Mouse (Mus musculus) E14TG2a.4 (cell line): Measurements from ENCODE around the gene Myo3b.

Source experiments
- H3K27me3 ChIP-seq: 2 replicates; pipeline ENCODE4 v1.6.1; 2014; ENCODE audit warnings: low read length, control low read depth; ENCODE audit not compliant: insufficient read depth
- H3K36me3 ChIP-seq: 2 replicates; pipeline ENCODE4 v1.6.1; 2014; ENCODE audit warnings: low read length, control low read depth; ENCODE audit not compliant: insufficient read depth
- H3K4me1 ChIP-seq: replicated peaks from 2 replicates; pipeline ENCODE4 v1.6.1; 2014; ENCODE audit warnings: low read depth, low read length, control low read depth
- H3K4me3 ChIP-seq: replicated peaks from 2 replicates; pipeline ENCODE4 v1.5.1; 2014; ENCODE audit warnings: mild to moderate bottlenecking, low read length
- H3K9me3 ChIP-seq: 2 replicates; pipeline ENCODE4 v1.6.1; 2014; ENCODE audit warnings: low read length, control low read depth
- CTCF ChIP-seq: conservative IDR thresholded peaks from 2 replicates; pipeline ENCODE4 v1.5.1; 2014; ENCODE audit warnings: low read length
- NANOG ChIP-seq: IDR thresholded peaks from 2 replicates; pipeline ENCODE4 v1.6.1; 2014; ENCODE audit warnings: borderline replicate concordance, low read length, mixed read lengths
- POU5F1 ChIP-seq: IDR thresholded peaks from 2 replicates; pipeline ENCODE4 v1.6.1; 2014; ENCODE audit warnings: low read length, borderline replicate concordance

Myo3b gene

DNA sequence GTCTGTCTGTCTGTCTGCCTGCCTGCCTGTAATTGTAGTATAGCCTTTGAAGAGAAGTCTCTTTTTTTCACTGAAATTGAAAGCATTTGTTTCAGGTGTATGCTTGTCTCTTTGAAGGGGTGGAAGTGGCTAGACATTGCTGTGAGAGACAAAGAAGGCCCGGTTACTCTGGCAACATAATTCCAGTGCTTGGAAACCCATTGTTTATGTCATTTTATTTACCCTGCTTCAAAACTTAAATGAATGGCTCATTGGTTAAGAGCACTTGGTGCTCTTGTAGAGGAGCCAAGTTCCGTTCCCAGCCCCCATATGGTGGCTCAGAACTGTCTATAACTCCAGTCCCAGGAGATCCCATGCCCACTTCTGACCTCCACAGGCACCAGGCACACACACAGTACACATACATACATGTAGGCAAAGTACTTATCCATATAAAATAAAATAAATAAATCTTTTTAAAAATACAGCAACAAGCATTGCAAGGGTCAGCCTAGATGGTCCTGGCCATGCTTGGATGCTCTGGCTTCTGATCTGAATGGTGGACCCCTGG lies 221.8 kb downstream of the Myo3b start:
- peaks cover 3% of the 10 kb centered on the region; the same call in 1 of the 2 replicates for H3K27me3 ChIP-seq
- no peaks in the 10 kb centered on the region; the same call in 1 of the 2 replicates for H3K4me1 ChIP-seq
- H3K9me3 ChIP-seq: peaks cover 18% of the 10 kb centered on the region
- TF ChIP-seq POU5F1: no peak
- no peak for TF ChIP-seq NANOG
- no peak for TF ChIP-seq CTCF
- H3K4me3 ChIP-seq: no peak overlapping the region
- no peaks in the 10 kb centered on the region for H3K36me3 ChIP-seq

DNA sequence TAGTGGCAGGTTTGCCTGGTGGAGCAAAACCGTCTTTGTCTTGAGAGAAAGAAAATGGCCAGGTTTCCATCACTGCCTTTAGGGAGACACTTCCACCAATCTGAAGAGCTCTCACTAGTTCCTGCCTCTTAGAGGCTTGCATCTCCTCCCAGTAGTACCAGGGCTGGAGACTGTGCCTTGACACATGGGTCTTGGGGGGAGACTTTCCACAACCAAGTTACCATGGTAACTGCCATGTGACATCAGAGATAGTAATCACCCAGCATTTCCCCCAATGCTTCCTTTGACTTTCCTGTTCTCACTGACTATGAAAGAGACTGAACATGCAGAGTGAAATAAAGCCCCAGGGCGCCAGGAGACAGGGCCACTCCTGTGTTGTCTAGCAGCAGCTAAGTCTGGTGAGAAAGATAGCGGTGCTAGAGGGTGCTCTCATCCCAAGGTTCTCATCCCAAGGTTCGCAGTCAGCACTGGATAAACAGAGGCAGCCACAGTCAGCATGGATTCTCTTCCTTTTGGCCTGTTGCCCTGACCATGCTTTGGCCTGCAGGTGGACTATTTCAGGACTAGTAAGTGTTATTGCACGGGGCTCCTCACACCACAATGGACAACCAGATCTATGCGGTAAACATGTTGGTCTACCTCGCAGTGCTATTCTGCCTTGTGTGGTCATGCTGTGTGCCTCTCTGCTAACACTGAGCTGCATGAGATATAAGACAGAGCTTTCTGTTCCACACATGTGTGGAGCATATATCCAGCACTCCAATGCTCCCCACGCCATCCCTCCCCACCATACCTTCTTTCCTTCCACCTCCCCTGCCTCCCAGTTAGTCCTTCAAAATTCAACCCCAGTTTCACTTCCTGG lies 223.0 kb downstream of the Myo3b start:
- Histone ChIP-seq H3K36me3 (no peaks in the 10 kb centered on the region), H3K4me1 (no peaks in the 10 kb centered on the region; the same call in 1 of the 2 replicates), H3K9me3 (peaks cover 21% of the 10 kb centered on the region), H3K4me3 (no peak overlapping the region), H3K27me3 (no peaks in the 10 kb centered on the region; the same call in 1 of the 2 replicates)
- TF ChIP-seq NANOG (no peak), POU5F1 (no peak), CTCF (no peak)

DNA sequence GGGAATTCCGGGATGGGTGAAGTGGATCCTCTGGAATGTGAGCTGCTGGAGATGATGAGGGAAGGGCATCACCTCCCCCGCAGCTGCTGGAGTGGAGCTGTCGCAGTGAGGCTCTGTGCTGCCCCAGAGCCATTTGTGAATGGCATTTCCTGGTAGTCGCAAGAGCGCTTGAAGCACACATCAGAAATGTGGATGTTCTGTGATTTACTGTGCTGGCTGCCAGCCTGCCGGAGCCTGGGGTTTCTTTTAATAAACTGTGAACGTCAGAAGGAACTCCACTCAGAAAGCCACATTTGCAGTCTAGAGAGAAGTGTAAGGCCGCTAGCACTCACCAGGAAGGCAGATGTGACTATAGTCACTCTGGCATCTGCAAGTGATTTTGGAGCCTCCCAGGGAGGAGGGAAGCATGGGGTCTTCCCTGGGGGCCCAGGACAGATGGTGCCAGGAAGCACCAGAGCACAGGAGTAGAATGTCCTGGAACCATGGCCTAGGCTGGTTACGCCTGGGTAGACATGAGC lies 223.7 kb downstream of the Myo3b start:
- H3K4me1 ChIP-seq: no peaks in the 10 kb centered on the region; the same call in 1 of the 2 replicates
- H3K9me3 ChIP-seq: peaks cover 18% of the 10 kb centered on the region
- H3K27me3 ChIP-seq: no peaks in the 10 kb centered on the region; the same call in 1 of the 2 replicates
- TF ChIP-seq NANOG (no peak), POU5F1 (no peak), CTCF (no peak)
- H3K36me3 ChIP-seq: no peaks in the 10 kb centered on the region
- no peak overlapping the region for H3K4me3 ChIP-seq

DNA sequence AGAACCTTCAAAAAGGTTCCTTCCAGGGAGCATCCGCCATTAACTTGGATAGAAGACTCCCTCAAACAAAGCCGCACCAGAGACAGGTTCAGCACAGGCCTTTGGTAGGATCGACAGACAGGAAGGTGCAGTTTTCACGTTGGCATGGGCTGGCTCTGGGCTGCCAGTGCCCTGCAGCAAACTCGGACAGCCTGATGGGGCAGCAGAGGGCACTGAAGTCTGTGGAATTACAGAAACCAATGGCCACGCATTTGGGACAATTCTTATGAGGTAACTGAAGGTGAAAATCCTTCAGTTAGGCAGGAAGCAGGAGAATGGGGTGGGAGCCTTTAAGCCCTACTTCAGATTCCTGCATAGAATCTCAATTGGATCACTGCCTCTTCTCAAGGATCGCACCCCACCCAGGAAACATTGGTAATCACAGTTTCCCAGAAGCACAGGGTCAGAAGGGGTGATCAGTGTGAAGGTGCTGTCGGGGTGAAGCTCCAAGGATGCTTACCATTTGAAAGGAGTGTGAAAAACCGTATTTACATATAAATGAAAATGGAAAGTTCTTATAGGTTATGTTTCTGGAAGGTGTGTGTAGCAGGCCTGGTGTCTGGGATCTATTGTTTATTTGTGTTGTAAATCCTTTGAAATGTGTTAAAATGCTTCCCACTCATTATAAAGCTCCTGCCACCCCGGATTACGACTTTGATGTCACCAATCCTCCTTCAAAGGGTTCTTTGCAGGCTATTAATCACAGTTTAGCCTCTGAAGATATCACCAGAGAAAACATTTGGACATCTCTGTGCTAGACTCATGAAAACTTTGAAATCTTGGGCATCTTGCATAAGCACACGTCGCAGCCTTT lies 239.7 kb downstream of the Myo3b start:
- peaks cover 58% of the 10 kb centered on the region for H3K4me1 ChIP-seq
- peaks cover 33% of the 10 kb centered on the region for H3K9me3 ChIP-seq
- H3K4me3 ChIP-seq: no peak overlapping the region
- TF ChIP-seq NANOG (peak; percentile 96), POU5F1 (no peak)
- H3K27me3 ChIP-seq: no peaks in the 10 kb centered on the region
- H3K36me3 ChIP-seq: peaks cover 4% of the 10 kb centered on the region

DNA sequence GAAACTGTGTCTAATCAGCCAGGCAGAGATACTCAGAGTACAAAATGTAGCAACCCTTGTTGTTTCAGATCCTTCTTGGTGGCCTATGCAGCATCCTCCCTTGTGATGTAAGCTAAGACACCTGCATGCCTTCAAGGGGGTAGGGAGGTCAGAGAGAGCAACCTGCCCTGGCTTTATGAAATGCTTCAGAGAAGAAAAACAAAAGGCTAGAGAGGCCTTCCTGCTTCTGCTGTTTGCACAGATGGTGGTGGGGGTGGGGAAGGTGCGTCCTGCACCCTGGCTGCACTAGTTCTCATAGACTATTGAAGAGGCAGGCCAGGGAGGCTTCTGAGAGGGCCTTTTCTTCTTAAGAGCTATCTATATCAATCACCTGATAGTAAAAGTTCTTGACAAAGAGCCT lies 245.2 kb downstream of the Myo3b start:
- Histone ChIP-seq H3K4me3 (0 out of 2 replicates have a peak overlapping the region, but pooled peaks have one; percentile 23), H3K4me1 (peaks cover 91% of the 10 kb centered on the region), H3K36me3 (0 out of 2 replicates have a peak, but pooled peaks cover 5% of the 10 kb centered on the region), H3K27me3 (no peaks in the 10 kb centered on the region), H3K9me3 (peaks cover 7% of the 10 kb centered on the region)
- TF ChIP-seq POU5F1 (no peak), CTCF (no peak), NANOG (no peak)

DNA sequence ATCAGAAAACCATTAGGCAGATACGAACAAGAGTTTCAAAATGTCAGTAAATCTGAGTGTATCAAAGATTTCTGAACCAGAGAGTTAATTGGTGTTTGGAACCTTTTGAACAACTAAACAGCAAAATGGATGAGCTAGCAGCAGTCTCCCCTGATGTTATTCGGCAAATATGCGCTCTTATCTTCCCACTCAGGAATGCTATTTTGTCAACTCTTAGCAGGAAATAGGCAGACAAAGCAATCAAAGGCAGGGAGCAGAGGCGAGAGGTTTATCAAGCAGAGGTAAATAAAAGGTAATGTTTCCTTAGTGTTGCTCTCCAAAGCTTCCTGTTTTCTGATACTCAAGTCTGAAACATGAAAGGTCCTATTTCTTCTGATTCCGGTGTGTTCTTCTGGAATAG lies 252.1 kb downstream of the Myo3b start:
- no peak overlapping the region for H3K4me3 ChIP-seq
- 0 out of 2 replicates have a peak, but pooled peaks cover 2% of the 10 kb centered on the region for H3K36me3 ChIP-seq
- peaks cover 5% of the 10 kb centered on the region for H3K9me3 ChIP-seq
- H3K4me1 ChIP-seq: peaks cover 92% of the 10 kb centered on the region
- H3K27me3 ChIP-seq: no peaks in the 10 kb centered on the region
- no peak for TF ChIP-seq CTCF
- TF ChIP-seq NANOG: no peak
- TF ChIP-seq POU5F1: no peak

DNA sequence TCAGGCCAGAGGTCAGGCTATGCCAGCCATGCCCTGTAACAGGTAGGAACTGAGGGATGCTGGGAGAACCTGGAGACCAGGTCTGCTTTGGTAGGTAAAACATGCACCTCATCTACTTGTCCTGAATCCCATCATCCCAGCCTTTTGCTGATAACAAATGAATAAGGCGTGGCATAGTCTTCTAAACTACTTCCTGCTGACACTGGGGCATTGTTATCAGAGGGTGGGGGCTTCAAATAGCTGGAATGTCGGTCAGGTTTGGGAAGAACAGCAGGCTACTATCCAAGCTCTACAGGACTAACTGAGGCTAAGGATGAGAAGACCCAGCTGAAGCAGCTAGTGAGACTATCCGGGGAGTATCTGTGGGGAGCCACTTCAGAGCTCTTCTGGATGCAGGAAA lies 253.8 kb downstream of the Myo3b start:
- no peaks in the 10 kb centered on the region for H3K36me3 ChIP-seq
- peaks cover 83% of the 10 kb centered on the region for H3K4me1 ChIP-seq
- no peaks in the 10 kb centered on the region for H3K27me3 ChIP-seq
- no peaks in the 10 kb centered on the region for H3K9me3 ChIP-seq
- no peak for TF ChIP-seq NANOG
- no peak for TF ChIP-seq CTCF
- H3K4me3 ChIP-seq: peak overlapping the region; percentile 24; the same call in 1 of the 2 replicates

DNA sequence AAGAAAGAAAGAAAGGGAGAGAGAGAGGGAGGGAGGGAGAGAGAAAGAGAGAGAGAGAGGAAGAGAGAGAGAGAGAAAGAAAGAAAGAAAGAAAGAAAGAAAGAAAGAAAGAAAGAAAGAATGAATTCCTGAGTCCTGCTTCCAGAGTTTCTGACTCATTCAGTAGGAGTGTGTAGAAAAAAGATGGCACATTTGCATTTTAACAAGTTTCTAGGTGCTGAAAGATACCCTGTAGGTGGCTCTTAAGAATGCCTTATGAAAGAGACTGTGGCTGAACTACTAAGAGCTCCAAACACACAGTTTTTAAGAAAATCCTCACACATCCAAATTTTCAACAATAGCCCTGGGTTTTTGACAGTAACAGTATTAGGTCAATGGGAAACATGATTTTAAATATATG lies 264.0 kb downstream of the Myo3b start:
- H3K36me3 ChIP-seq: peaks cover 2% of the 10 kb centered on the region; the same call in 1 of the 2 replicates
- peaks cover 11% of the 10 kb centered on the region for H3K4me1 ChIP-seq
- H3K27me3 ChIP-seq: no peaks in the 10 kb centered on the region
- H3K9me3 ChIP-seq: no peaks in the 10 kb centered on the region
- no peak for TF ChIP-seq NANOG
- TF ChIP-seq CTCF: no peak
- TF ChIP-seq POU5F1: no peak
- H3K4me3 ChIP-seq: no peak overlapping the region
